Mouse (Mus musculus): ENCODE results near the gene Atxn1. TPM values are rescaled to one million over a fixed set of nuclear protein-coding genes. Genes with fewer than 3 reads are reported as not detected.

Gene Atxn1
- total and polyA plus RNA-seq, 2 experiments from 2014 or later, result 12.0 to 31.4 TPM

DNA sequence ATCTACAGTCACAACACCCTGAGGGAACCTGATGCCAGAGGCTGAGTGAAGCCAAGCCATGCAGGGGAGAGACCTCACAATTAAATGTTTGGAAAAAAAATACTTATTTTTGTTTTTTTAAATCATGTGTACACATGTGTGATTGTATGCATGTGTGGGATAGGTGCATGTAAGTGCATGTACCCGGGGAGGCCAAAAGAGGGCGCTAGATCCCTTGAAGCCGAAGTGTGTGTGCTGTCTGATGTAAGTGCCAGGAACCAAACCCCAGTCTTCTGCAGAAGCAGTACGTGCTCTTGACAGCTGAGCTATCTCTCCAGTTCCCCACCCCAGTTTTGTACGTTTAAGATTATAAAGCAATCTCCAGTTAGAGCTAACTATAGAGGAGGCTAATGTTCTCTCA, 186.1 kb downstream of the Atxn1 start:
- DNase-seq (ENCODE audit: low spot score) (no peak), ATAC-seq (ENCODE audit: low FRiP score) (no peak)
- H3K27ac ChIP-seq (ENCODE audit: low read depth, low read length), result no peak overlapping the region
- no peaks in the 10 kb centered on the region for H3K9me3 ChIP-seq (ENCODE audit: low read length)
- TF ChIP-seq CTCF (IDR thresholded peaks at IDR 0.05), result peak; percentile 49
- H3K36me3 ChIP-seq (ENCODE audit: insufficient read depth, low read length), result no peaks in the 10 kb centered on the region
- WGBS, result 92% methylated on average over 5 of the region's 5 CpGs
- H3K9ac ChIP-seq (replicated peaks; ENCODE audit: low read length, poor library complexity, severe bottlenecking), result no peak overlapping the region
- no peak overlapping the region for H3K4me3 ChIP-seq (ENCODE audit: low read depth, low read length)
- H3K4me1 ChIP-seq (ENCODE audit: insufficient read depth, low read length), result no peaks in the 10 kb centered on the region
- H3K4me2 ChIP-seq (ENCODE audit: low read depth, low read length, poor library complexity, severe bottlenecking), result no peak overlapping the region
- no peaks in the 10 kb centered on the region for H3K27me3 ChIP-seq (ENCODE audit: insufficient read depth, low read length)

DNA sequence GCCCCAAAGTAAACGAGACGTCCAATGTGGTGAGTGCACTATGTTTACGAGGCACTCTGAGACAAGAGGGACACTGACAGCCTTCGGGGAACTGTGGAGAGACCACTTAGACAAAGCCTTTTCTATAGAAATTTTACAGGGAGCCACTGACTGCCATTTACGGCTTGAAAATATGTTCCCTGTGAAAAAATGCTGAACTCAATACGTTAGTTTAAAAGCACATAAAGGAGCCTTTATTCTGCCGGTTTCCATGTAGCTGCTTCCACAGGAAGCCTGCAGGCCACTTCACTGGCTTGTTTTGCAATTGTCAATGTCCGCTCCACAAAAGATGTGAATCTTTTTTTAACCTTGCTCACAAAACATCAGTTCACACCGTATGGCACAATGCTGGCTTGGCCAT, 186.6 kb downstream of the Atxn1 start:
- no peak for ATAC-seq (ENCODE audit: low FRiP score)
- Histone ChIP-seq H3K4me3 (ENCODE audit: low read depth, low read length) (no peak overlapping the region), H3K27me3 (ENCODE audit: insufficient read depth, low read length) (no peaks in the 10 kb centered on the region), H3K4me1 (ENCODE audit: insufficient read depth, low read length) (no peaks in the 10 kb centered on the region), H3K36me3 (ENCODE audit: insufficient read depth, low read length) (no peaks in the 10 kb centered on the region), H3K9ac (replicated peaks; ENCODE audit: low read length, poor library complexity, severe bottlenecking) (no peak overlapping the region), H3K9me3 (ENCODE audit: low read length) (no peaks in the 10 kb centered on the region), H3K4me2 (ENCODE audit: low read depth, low read length, poor library complexity, severe bottlenecking) (no peak overlapping the region), H3K27ac (ENCODE audit: low read depth, low read length) (no peak overlapping the region)
- WGBS, result 36% methylated on average over 9 of the region's 9 CpGs
- DNase-seq (ENCODE audit: low spot score), result no peak
- no peak for TF ChIP-seq CTCF (IDR thresholded peaks at IDR 0.05)

DNA sequence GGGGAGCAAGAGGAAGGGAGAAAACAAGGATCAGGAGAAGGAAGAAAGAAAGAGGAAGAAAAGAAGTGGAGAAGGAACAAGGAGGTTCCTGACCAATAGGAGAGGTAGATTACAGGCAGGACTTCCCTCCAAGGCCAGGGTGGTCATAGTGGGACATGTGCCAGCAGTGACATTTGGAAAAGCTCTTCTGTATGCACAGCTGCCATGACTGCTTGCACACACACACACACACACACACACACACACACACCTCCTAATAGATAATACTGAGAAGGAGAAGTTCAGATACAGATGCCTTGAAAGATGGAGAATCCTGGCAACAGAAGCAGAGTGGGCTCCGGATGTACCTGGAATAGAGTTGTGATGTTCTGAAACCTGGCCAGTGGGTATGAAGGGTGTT, 189.3 kb downstream of the Atxn1 start:
- WGBS, result 95% methylated on average over 1 of the region's 1 CpGs
- no peak for DNase-seq (ENCODE audit: low spot score)
- Histone ChIP-seq H3K27ac (ENCODE audit: low read depth, low read length) (no peak overlapping the region), H3K9ac (replicated peaks; ENCODE audit: low read length, poor library complexity, severe bottlenecking) (no peak overlapping the region), H3K4me1 (ENCODE audit: insufficient read depth, low read length) (no peaks in the 10 kb centered on the region), H3K36me3 (ENCODE audit: insufficient read depth, low read length) (no peaks in the 10 kb centered on the region), H3K27me3 (ENCODE audit: insufficient read depth, low read length) (no peaks in the 10 kb centered on the region), H3K4me3 (ENCODE audit: low read depth, low read length) (no peak overlapping the region), H3K4me2 (ENCODE audit: low read depth, low read length, poor library complexity, severe bottlenecking) (no peak overlapping the region), H3K9me3 (ENCODE audit: low read length) (no peaks in the 10 kb centered on the region)
- no peak for TF ChIP-seq CTCF (IDR thresholded peaks at IDR 0.05)
- ATAC-seq (ENCODE audit: low FRiP score), result no peak

DNA sequence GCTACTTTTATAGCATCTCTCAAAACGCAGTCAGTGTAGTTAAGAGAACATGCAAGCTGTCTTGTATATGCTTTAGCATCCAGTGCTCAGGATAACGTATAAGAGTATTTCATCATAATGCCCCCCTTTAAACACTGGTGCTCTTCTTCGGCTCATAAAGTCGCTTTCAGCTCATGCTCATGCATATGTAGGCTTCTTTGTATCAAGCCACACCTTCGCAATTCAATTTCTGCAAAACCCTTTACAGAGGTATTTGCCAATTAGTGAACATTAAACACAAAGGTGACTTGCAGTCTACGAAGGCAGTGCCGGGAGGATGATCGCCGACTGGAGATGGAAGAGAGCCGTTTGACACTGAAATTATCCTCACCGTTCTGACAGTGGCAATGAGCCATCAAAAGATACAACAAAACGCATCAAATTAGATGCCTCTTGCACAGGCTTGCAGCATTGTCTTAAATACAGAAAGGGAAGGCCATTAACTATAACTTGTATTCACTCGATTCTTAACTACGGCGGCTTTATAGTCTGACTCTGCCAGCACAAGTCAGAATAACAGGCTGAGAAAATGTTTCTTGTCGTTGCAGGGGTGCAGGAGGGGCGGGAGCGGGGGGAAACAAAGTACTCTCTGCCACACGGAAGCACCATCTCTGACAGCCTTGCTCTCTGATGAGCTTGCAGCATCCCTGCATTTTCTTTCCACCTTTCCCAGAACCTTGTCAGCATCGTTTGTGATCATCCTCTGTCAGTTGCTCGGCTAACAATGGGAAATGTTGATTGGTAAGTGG, 191.2 kb downstream of the Atxn1 start:
- DNase-seq (ENCODE audit: low spot score) (no peak), ATAC-seq (ENCODE audit: low FRiP score) (no peak)
- Histone ChIP-seq H3K9ac (replicated peaks; ENCODE audit: low read length, poor library complexity, severe bottlenecking) (no peak overlapping the region), H3K4me3 (ENCODE audit: low read depth, low read length) (no peak overlapping the region), H3K36me3 (ENCODE audit: insufficient read depth, low read length) (no peaks in the 10 kb centered on the region; the same call in 1 of the 2 replicates), H3K27me3 (ENCODE audit: insufficient read depth, low read length) (no peaks in the 10 kb centered on the region), H3K27ac (ENCODE audit: low read depth, low read length) (no peak overlapping the region), H3K4me2 (ENCODE audit: low read depth, low read length, poor library complexity, severe bottlenecking) (no peak overlapping the region), H3K4me1 (ENCODE audit: insufficient read depth, low read length) (no peaks in the 10 kb centered on the region), H3K9me3 (ENCODE audit: low read length) (no peaks in the 10 kb centered on the region)
- WGBS, result 43% methylated on average over 21 of the region's 21 CpGs
- no peak for TF ChIP-seq CTCF (IDR thresholded peaks at IDR 0.05)

DNA sequence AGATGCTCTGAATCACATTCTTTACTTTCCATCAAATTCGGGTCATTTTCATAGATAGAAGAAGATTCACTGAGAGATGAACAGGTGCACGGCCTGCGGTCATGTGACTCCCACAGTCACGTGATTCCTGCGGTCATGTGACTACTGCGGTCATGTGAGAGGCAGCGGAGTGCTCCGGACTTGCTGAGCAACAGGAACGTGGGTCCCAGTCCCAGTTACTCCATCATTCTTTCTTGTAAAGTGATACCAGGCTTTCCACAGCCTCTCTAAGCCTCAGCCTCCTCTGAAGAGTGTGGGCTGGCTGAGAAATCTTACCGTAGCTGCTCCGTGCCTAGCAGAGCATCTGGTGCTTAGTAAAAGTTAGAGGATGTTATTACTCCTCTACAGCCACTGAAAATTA, 195.1 kb downstream of the Atxn1 start:
- Histone ChIP-seq H3K4me2 (ENCODE audit: low read depth, low read length, poor library complexity, severe bottlenecking) (no peak overlapping the region), H3K9ac (replicated peaks; ENCODE audit: low read length, poor library complexity, severe bottlenecking) (no peak overlapping the region), H3K9me3 (ENCODE audit: low read length) (no peaks in the 10 kb centered on the region), H3K36me3 (ENCODE audit: insufficient read depth, low read length) (no peaks in the 10 kb centered on the region; the same call in 1 of the 2 replicates), H3K27ac (ENCODE audit: low read depth, low read length) (no peak overlapping the region), H3K4me1 (ENCODE audit: insufficient read depth, low read length) (no peaks in the 10 kb centered on the region), H3K4me3 (ENCODE audit: low read depth, low read length) (no peak overlapping the region), H3K27me3 (ENCODE audit: insufficient read depth, low read length) (no peaks in the 10 kb centered on the region)
- ATAC-seq (ENCODE audit: low FRiP score) (no peak), DNase-seq (ENCODE audit: low spot score) (no peak)
- 92% methylated on average over 11 of the region's 11 CpGs for WGBS
- no peak for TF ChIP-seq CTCF (IDR thresholded peaks at IDR 0.05)

DNA sequence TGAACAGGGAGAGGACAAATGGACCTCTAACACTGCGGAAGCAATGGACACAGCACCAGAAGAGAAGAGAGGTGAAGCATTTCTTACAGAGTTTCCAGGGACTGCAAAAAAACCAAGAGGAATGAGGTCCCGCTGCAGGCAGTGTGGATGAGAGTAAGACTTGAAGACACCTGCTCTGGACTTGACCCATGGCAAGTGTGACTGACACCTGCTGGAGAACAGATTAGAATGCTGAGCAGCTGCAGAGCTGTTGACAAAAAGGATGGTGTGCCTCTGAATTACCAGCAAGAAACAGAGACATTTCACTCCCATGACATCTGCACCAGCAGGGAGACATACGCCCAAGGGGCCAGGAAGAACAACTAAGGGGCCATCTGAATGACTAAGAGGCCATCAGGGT, 196.6 kb downstream of the Atxn1 start:
- Histone ChIP-seq H3K9ac (replicated peaks; ENCODE audit: low read length, poor library complexity, severe bottlenecking) (no peak overlapping the region), H3K4me2 (ENCODE audit: low read depth, low read length, poor library complexity, severe bottlenecking) (no peak overlapping the region), H3K27ac (ENCODE audit: low read depth, low read length) (no peak overlapping the region), H3K9me3 (ENCODE audit: low read length) (no peaks in the 10 kb centered on the region), H3K36me3 (ENCODE audit: insufficient read depth, low read length) (no peaks in the 10 kb centered on the region; the same call in 1 of the 2 replicates), H3K27me3 (ENCODE audit: insufficient read depth, low read length) (no peaks in the 10 kb centered on the region), H3K4me1 (ENCODE audit: insufficient read depth, low read length) (no peaks in the 10 kb centered on the region), H3K4me3 (ENCODE audit: low read depth, low read length) (no peak overlapping the region)
- peak; percentile 16; the same call in 1 of the 2 replicates for TF ChIP-seq CTCF (IDR thresholded peaks at IDR 0.05)
- 82% methylated on average over 3 of the region's 3 CpGs for WGBS
- DNase-seq (ENCODE audit: low spot score) (no peak), ATAC-seq (ENCODE audit: low FRiP score) (no peak)

Data from midbrain, postnatal 0 days (tissue).